Mouse (Mus musculus): Measurements from ENCODE around the gene Arhgap32.

DNA sequence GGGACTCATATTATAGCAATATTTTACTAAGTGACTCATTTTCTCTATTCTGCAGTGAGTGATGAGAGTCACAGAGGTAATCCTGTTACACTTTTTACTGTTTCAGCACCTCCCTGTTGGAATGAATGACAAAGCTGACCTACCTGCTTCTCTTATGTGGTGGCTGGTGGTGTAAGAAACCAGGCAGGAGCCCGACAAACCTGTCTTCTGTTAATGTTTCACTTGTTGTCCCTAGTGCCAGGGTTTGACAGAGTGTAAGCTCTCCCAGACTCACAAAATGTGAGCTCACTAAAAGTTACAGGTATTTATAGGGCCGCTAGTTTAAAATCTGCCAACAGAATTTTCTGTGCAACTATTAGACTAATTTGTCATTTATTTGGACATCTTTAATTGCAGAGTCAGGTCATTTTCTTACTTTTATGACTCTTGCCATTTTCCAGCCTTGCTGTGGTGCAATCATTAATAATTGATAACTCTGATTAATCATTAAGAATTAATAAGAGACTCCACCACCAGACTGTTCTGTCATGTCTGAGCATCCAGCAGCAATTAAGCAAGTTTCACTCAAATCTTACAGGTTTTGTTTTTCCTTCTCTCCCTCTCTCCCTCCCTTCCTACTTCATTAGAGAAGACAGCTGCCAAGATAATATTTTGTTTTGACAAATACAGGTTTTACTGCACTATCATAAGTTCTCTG, 127.1 kb downstream of the Arhgap32 start:
- TF ChIP-seq CTCF (IDR thresholded peaks at IDR 0.05; ENCODE audit: control insufficient read depth, insufficient read depth, low read length) (no peak), POLR2A (IDR thresholded peaks at IDR 0.05; ENCODE audit: borderline replicate concordance, control insufficient read depth, low read depth, low read length) (no peak)

Data from bone marrow, adult 2 months (tissue).